Mouse (Mus musculus) hindbrain, embryonic 15.5 days (tissue): ENCODE data around the gene Gtf2a1. TPM values are rescaled to one million over a fixed set of nuclear protein-coding genes. Genes with fewer than 3 reads are reported as not detected.

Experiments
- ATAC-seq: fragments of 200-750 bp; cut with Nextera tagmentation; 2 replicates; pipeline ENCODE4 v1.8.0; 2017; ENCODE audit warnings: low read depth, moderate number of reproducible peaks, moderate TSS enrichment; ENCODE audit not compliant: low FRiP score
- H3K27ac ChIP-seq: fragments of 300-500 bp; sonication (generic); replicated peaks from 2 replicates; pipeline ENCODE4 v1.5.1; 2015; ENCODE audit warnings: mild to moderate bottlenecking, inconsistent platforms
- H3K27me3 ChIP-seq: fragments of 300-500 bp; sonication (generic); 2 replicates; pipeline ENCODE4 v1.6.1; 2015; ENCODE audit warnings: control low read depth, inconsistent platforms
- H3K36me3 ChIP-seq: fragments of 300-500 bp; sonication (generic); 2 replicates; pipeline ENCODE4 v1.6.1; 2015; ENCODE audit warnings: control low read depth, inconsistent platforms
- H3K4me1 ChIP-seq: fragments of 300-500 bp; sonication (generic); replicated peaks from 2 replicates; pipeline ENCODE4 v1.6.1; 2015; ENCODE audit warnings: control low read depth, inconsistent platforms
- H3K4me2 ChIP-seq: fragments of 300-500 bp; sonication (generic); 2 replicates; pipeline ENCODE4 v1.6.1; 2015; ENCODE audit warnings: moderate library complexity, mild to moderate bottlenecking, inconsistent platforms
- H3K4me3 ChIP-seq: fragments of 300-500 bp; sonication (generic); 2 replicates; pipeline ENCODE4 v1.5.1; 2015; ENCODE audit warnings: mild to moderate bottlenecking, inconsistent platforms
- H3K9ac ChIP-seq: fragments of 300-500 bp; sonication (generic); 2 replicates; pipeline ENCODE4 v1.6.1; 2015; ENCODE audit warnings: inconsistent platforms
- H3K9me3 ChIP-seq: fragments of 300-500 bp; sonication (generic); 2 replicates; pipeline ENCODE4 v1.6.1; 2016; ENCODE audit warnings: control low read depth, inconsistent platforms
- WGBS: fragments of 180-500 bp; shearing (Covaris S2); methylation state at CpG from one replicate; pipeline ENCODE4 v1.1.7; 2015; 5-methylcytosine and 5-hydroxymethylcytosine counted together
- polyA plus RNA-seq: library from polyadenylated mRNA; unstranded; fragments of >200 nt; fragmentation: Nextera tagmentation; extraction: Ambion mirVana; gene quantifications from 2 replicates; pipeline ENCODE4 v1.2.1, GENCODE M21; 2015

Gtf2a1 gene
- polyA plus RNA-seq, 1 experiment from 2014 or later: 55.2 TPM

DNA sequence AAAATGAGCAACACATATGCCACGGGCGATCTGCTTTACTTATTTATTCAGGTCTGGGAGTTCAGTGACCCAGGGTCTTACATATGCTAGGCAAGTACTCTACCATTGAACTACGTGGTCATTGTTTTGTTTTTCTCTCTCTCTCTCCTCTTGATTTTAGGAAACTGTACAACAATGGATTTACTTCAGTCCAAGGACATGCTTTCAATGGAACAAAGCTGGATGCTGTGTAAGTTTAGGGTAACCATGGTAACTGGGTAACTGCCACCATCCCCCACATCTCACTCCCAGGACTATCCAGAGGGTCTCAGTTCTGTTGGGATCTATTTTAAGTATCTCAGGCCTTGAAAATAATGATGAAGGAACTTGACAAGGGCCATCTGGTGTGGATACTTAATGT, 78.5 kb downstream of the Gtf2a1 start:
- Histone ChIP-seq H3K4me3 (no peak overlapping the region), H3K9me3 (no peaks in the 10 kb centered on the region), H3K36me3 (no peaks in the 10 kb centered on the region), H3K4me2 (no peak overlapping the region), H3K27ac (no peak overlapping the region), H3K27me3 (no peaks in the 10 kb centered on the region), H3K4me1 (no peaks in the 10 kb centered on the region), H3K9ac (no peak overlapping the region)
- peak; percentile 59; the same call in 1 of the 2 replicates for ATAC-seq
- WGBS: 29% methylated on average over 3 of the region's 3 CpGs

Other genes starting within 250 kb of the Gtf2a1 start
- 3.6 and 4.2 TPM in 2 replicates for gene Cep128, start 206.1 kb downstream of the Gtf2a1 start, polyA plus RNA-seq
- 0.67 and 0.81 TPM in 2 replicates for gene Tshr, start 205.9 kb downstream of the Gtf2a1 start, polyA plus RNA-seq
- gene Ston2, start 197.9 kb upstream of the Gtf2a1 start, polyA plus RNA-seq: 6.7 and 7.1 TPM in 2 replicates